Mouse (Mus musculus): ENCODE measurements around the gene Smagp. TPM values are rescaled to one million over a fixed set of nuclear protein-coding genes. Genes with fewer than 3 reads are reported as not detected.

Smagp gene
- polyA plus RNA-seq, 1 experiment: 94.8 TPM

DNA sequence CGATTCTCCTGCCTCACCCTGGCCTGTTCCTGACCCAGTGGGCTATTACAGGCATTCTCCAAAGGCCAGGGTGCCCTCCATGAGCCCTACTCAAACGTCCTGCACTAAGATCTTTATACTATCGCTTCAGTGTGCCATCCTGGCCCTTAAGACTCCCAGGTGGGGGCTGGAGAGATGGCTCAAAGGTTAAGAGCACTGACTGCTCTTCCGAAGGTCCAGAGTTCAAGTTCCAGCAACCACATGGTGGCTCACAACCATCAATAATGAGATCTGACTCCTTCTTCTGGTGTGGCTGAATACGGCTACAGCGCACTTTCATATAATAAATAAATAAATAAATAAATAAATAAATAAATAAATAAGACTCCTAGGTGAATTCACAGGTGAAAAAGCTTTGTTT, 43.9 kb downstream of the Smagp start:
- no peak for DNase-seq (ENCODE audit: low read depth)

- DNase-seq (ENCODE audit: low read depth): no peak
Observed at GRCm38 (mm10) chr15:100590436-100590835, 46.3 kb downstream of the Smagp start.

GRCm38 (mm10) chr15:100588297-100588696, 48.4 kb downstream of the Smagp start:
- DNase-seq (ENCODE audit: low read depth): no peak

- no peak for DNase-seq (ENCODE audit: low read depth)
Observed at GRCm38 (mm10) chr15:100587166-100587565, 49.6 kb downstream of the Smagp start.

GRCm38 (mm10) chr15:100585931-100586330, 50.8 kb downstream of the Smagp start:
- no peak for DNase-seq (ENCODE audit: low read depth)

GRCm38 (mm10) chr15:100580108-100580507, 56.6 kb downstream of the Smagp start:
- DNase-seq (ENCODE audit: low read depth): no peak

GRCm38 (mm10) chr15:100577972-100578371, 58.8 kb downstream of the Smagp start:
- no peak for DNase-seq (ENCODE audit: low read depth)

GRCm38 (mm10) chr15:100576810-100577209, 59.9 kb downstream of the Smagp start:
- DNase-seq (ENCODE audit: low read depth): no peak

GRCm38 (mm10) chr15:100576392-100576791, 60.3 kb downstream of the Smagp start:
- no peak for DNase-seq (ENCODE audit: low read depth)

GRCm38 (mm10) chr15:100575366-100575765, 61.4 kb downstream of the Smagp start:
- no peak for DNase-seq (ENCODE audit: low read depth)

DNA sequence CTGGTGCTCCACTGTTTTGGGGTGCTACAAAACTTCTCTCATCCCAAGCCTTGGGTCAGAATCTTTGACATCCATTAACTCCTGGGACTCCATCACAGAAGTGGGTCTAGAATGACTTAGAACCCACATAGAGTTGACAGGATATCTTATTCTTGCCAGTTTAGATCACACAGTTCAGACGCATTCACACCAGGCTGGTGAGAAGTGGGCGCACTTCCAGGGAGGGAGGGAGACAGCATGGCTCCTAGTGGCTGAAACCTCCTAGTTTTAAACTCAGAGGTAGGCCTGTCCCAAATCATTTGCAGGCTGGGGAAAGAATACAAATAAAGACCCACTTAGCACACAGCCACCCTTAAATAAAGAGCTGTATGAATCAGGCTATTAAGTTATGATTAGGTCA, 62.4 kb downstream of the Smagp start:
- no peak for DNase-seq (ENCODE audit: low read depth)

GRCm38 (mm10) chr15:100573946-100574345, 62.8 kb downstream of the Smagp start:
- no peak for DNase-seq (ENCODE audit: low read depth)

Other genes with a start within 250 kb of the Smagp start
- 0.36 and 0.37 TPM in 2 replicates for gene Gm5475, start 214.8 kb downstream of the Smagp start, polyA plus RNA-seq (2012; rRNA removed)
- 106 and 126 TPM in 2 replicates for gene Slc11a2, start 211.9 kb downstream of the Smagp start, polyA plus RNA-seq (2012; rRNA removed)
- 47.8 and 59.6 TPM in 2 replicates for gene Letmd1, start 167.9 kb downstream of the Smagp start, polyA plus RNA-seq (2012; rRNA removed)
- 7.8 and 9.1 TPM in 2 replicates for gene Csrnp2, start 141.5 kb downstream of the Smagp start, polyA plus RNA-seq (2012; rRNA removed)
- 11.4 and 14.6 TPM in 2 replicates for gene Tfcp2, start 84.9 kb downstream of the Smagp start, polyA plus RNA-seq (2012; rRNA removed)
- gene Pou6f1, start 37.0 kb downstream of the Smagp start, polyA plus RNA-seq (2012; rRNA removed): 30.3 and 39.2 TPM in 2 replicates
- 863 and 939 TPM in 2 replicates for gene Dazap2, start 21.6 kb downstream of the Smagp start, polyA plus RNA-seq (2012; rRNA removed)
- 2.1 and 2.6 TPM in 2 replicates for gene Bin2, start 32.6 kb upstream of the Smagp start, polyA plus RNA-seq (2012; rRNA removed)
- gene Cela1, start 51.0 kb upstream of the Smagp start, polyA plus RNA-seq (2012; rRNA removed): 26.0 and 89.9 TPM in 2 replicates
- gene Galnt6, start 92.4 kb upstream of the Smagp start, polyA plus RNA-seq (2012; rRNA removed): 3.7 and 5.2 TPM in 2 replicates
- 11.7 and 14.2 TPM in 2 replicates for gene Slc4a8, start 124.8 kb upstream of the Smagp start, polyA plus RNA-seq (2012; rRNA removed)
- gene Scn8a, start 232.9 kb upstream of the Smagp start, polyA plus RNA-seq (2012; rRNA removed): 1.1 and 1.6 TPM in 2 replicates